Mouse (Mus musculus) v-Abl transformed pro-B cells (cell line): ENCODE data around the gene Fam178b.

Experiments used
- in situ Hi-C, 2 experiments: fragments of 400-800 bp; cut with MboI; formaldehyde crosslinking; loops; one replicate each; pipeline ENCODE4 v1.15.1; 2025; ENCODE audit not compliant: unreplicated experiment in 2 of 2

Gene Fam178b

GRCm38 (mm10) chr1:36595167-36595931, 87.6 kb downstream of the Fam178b start:
- in situ Hi-C loops = no loop called here

GRCm38 (mm10) chr1:36593099-36593498, 89.9 kb downstream of the Fam178b start:
- in situ Hi-C loops = no loop called here

GRCm38 (mm10) chr1:36591408-36591807, 91.6 kb downstream of the Fam178b start:
- in situ Hi-C loops = no loop called here

GRCm38 (mm10) chr1:36590664-36591063, 92.3 kb downstream of the Fam178b start:
- in situ Hi-C loops = no loop called here

- in situ Hi-C loops = no loop called here
These were observed 93.5 kb downstream of the Fam178b start for GRCm38 (mm10) chr1:36589486-36589885.

GRCm38 (mm10) chr1:36588476-36589450, 94.2 kb downstream of the Fam178b start:
- in situ Hi-C loops = no loop called here

- in situ Hi-C loops = no loop called here
These were observed 95.1 kb downstream of the Fam178b start for GRCm38 (mm10) chr1:36587860-36588259.

- in situ Hi-C loops = no loop called here
These were observed 96.7 kb downstream of the Fam178b start for GRCm38 (mm10) chr1:36586288-36586687.

GRCm38 (mm10) chr1:36583408-36584116, 99.4 kb downstream of the Fam178b start:
- in situ Hi-C loops = no loop called here

GRCm38 (mm10) chr1:36582211-36582610, 100.8 kb downstream of the Fam178b start:
- in situ Hi-C loops = no loop called here

GRCm38 (mm10) chr1:36581260-36581659, 101.7 kb downstream of the Fam178b start:
- in situ Hi-C loops = no loop called here

GRCm38 (mm10) chr1:36580384-36581207, 102.4 kb downstream of the Fam178b start:
- in situ Hi-C loops = no loop called here

GRCm38 (mm10) chr1:36579974-36580383, 103.0 kb downstream of the Fam178b start:
- in situ Hi-C loops = no loop called here

GRCm38 (mm10) chr1:36576991-36577675, 105.8 kb downstream of the Fam178b start:
- in situ Hi-C loops = no loop called here

GRCm38 (mm10) chr1:36575347-36575746, 107.6 kb downstream of the Fam178b start:
- in situ Hi-C loops = no loop called here

- in situ Hi-C loops = no loop called here
These were observed 108.6 kb downstream of the Fam178b start for GRCm38 (mm10) chr1:36574196-36574955.

- in situ Hi-C loops = no loop called here
These were observed 109.5 kb downstream of the Fam178b start for GRCm38 (mm10) chr1:36573524-36573923.

- in situ Hi-C loops = no loop called here
These were observed 110.3 kb downstream of the Fam178b start for GRCm38 (mm10) chr1:36572709-36573108.
